Mouse (Mus musculus) limb, embryonic 14.5 days (tissue): ENCODE results near the gene Ppp1ca. TPM values are rescaled to one million over a fixed set of nuclear protein-coding genes. Genes with fewer than 3 reads are reported as not detected.

ENCODE experiments used
- ATAC-seq: fragments of 200-750 bp; cut with Nextera tagmentation; 2 replicates; pipeline ENCODE4 v1.8.0; 2017; ENCODE audit warnings: low read depth, moderate number of reproducible peaks, moderate TSS enrichment; ENCODE audit not compliant: low FRiP score
- DNase-seq: peaks from one replicate; pipeline ENCODE4 v3.0.0-alpha.2; 2015; ENCODE audit warnings: low spot score
- H3K27ac ChIP-seq: fragments of 300-500 bp; sonication (generic); replicated peaks from 2 replicates; pipeline ENCODE4 v1.5.1; 2014; ENCODE audit warnings: low read depth, mild to moderate bottlenecking, low read length, moderate library complexity, mixed read lengths
- H3K27me3 ChIP-seq: fragments of 300-500 bp; sonication (generic); 2 replicates; pipeline ENCODE4 v1.6.1; 2014; ENCODE audit warnings: low read length, mixed read lengths; ENCODE audit not compliant: control insufficient read depth, insufficient read depth
- H3K36me3 ChIP-seq: fragments of 300-500 bp; sonication (generic); 2 replicates; pipeline ENCODE4 v1.6.1; 2014; ENCODE audit warnings: mild to moderate bottlenecking, low read length, moderate library complexity, mixed read lengths; ENCODE audit not compliant: control insufficient read depth, insufficient read depth
- H3K4me1 ChIP-seq: fragments of 300-500 bp; sonication (generic); 2 replicates; pipeline ENCODE4 v1.6.1; 2014; ENCODE audit warnings: antibody characterized with exemption, low read length, mixed read lengths; ENCODE audit not compliant: control insufficient read depth, insufficient read depth
- H3K4me2 ChIP-seq: fragments of 300-500 bp; sonication (generic); replicated peaks from 2 replicates; pipeline ENCODE4 v1.6.1; 2014; ENCODE audit warnings: low read depth, mild to moderate bottlenecking, low read length, moderate library complexity; ENCODE audit not compliant: severe bottlenecking
- H3K4me3 ChIP-seq: fragments of 300-500 bp; sonication (generic); replicated peaks from 2 replicates; pipeline ENCODE4 v1.5.1; 2014; ENCODE audit warnings: low read length
- H3K9ac ChIP-seq: fragments of 300-500 bp; sonication (generic); 2 replicates; pipeline ENCODE4 v1.6.1; 2014; ENCODE audit warnings: mild to moderate bottlenecking, low read depth, low read length, moderate library complexity; ENCODE audit not compliant: severe bottlenecking
- H3K9me3 ChIP-seq: fragments of 300-500 bp; sonication (generic); 2 replicates; pipeline ENCODE4 v1.6.1; 2016; ENCODE audit warnings: low read length; ENCODE audit not compliant: control insufficient read depth
- POLR2A ChIP-seq: fragments of 200-500 bp; IDR thresholded peaks from 2 replicates; pipeline ENCODE4 v1.8.0; 2012; ENCODE audit warnings: inconsistent platforms, mild to moderate bottlenecking, moderate library complexity, borderline replicate concordance; ENCODE audit not compliant: insufficient read depth, insufficient read length; ENCODE audit errors: extremely low read depth
- WGBS: fragments of 180-500 bp; shearing (Covaris S2); extraction: QIAGEN DNeasy Blood & Tissue Kit; methylation state at CpG from one replicate; pipeline ENCODE4 v1.1.7; 2014; 5-methylcytosine and 5-hydroxymethylcytosine counted together
- polyA plus RNA-seq, 2 experiments: library from polyadenylated mRNA; depleted of rRNA in 1 of 2; stranded (reverse) in 1 of 2; unstranded in 1 of 2; fragments of >200 nt; fragmentation: Nextera tagmentation in 1 of 2; extraction: Ambion mirVana in 1 of 2; gene quantifications; 2 replicates each; pipeline versions ENCODE4 v1.2.1 to v1.2.3; 2012 to 2014

Ppp1ca gene
- polyA plus RNA-seq, 2 experiments: 490 to 794 TPM

- 94% methylated on average over 5 of the region's 5 CpGs for WGBS
Measured at GRCm38 (mm10) chr19:4151898-4152297, 40.0 kb upstream of the Ppp1ca start.

GRCm38 (mm10) chr19:4152445-4153231, 39.2 kb upstream of the Ppp1ca start:
- H3K4me3 ChIP-seq: no peak overlapping the region
- no peaks in the 10 kb centered on the region for H3K9me3 ChIP-seq
- WGBS: 90% methylated on average over 8 of the region's 8 CpGs
- H3K4me1 ChIP-seq: peaks cover 11% of the 10 kb centered on the region
- H3K9ac ChIP-seq: no peak overlapping the region
- peaks cover 51% of the 10 kb centered on the region for H3K36me3 ChIP-seq
- no peak for ATAC-seq
- no peak overlapping the region for H3K4me2 ChIP-seq
- no peak for TF ChIP-seq POLR2A
- DNase-seq: no peak
- no peak overlapping the region for H3K27ac ChIP-seq
- H3K27me3 ChIP-seq: no peaks in the 10 kb centered on the region

More at GRCm38 (mm10) chr19:4151898-4152297, 40.0 kb upstream of the Ppp1ca start:
- Histone ChIP-seq H3K4me3 (no peak overlapping the region), H3K4me2 (no peak overlapping the region), H3K4me1 (peaks cover 12% of the 10 kb centered on the region), H3K27me3 (no peaks in the 10 kb centered on the region), H3K27ac (no peak overlapping the region), H3K9me3 (no peaks in the 10 kb centered on the region), H3K9ac (no peak overlapping the region), H3K36me3 (peaks cover 44% of the 10 kb centered on the region)
- no peak for ATAC-seq
- DNase-seq: no peak
- TF ChIP-seq POLR2A: no peak

- H3K27me3 ChIP-seq: no peaks in the 10 kb centered on the region
- H3K4me1 ChIP-seq: peaks cover 9% of the 10 kb centered on the region
- H3K4me3 ChIP-seq: no peak within 1 kb of the TSS
- DNase-seq: no peak
- ATAC-seq: no peak
- WGBS: 80% methylated on average over 11 of the region's 11 CpGs
- no peak for TF ChIP-seq POLR2A
- no peak within 1 kb of the TSS for H3K27ac ChIP-seq
- H3K9me3 ChIP-seq: no peaks in the 10 kb centered on the region
- peaks cover 57% of the 10 kb centered on the region for H3K36me3 ChIP-seq
- no peak within 1 kb of the TSS for H3K9ac ChIP-seq
- H3K4me2 ChIP-seq: no peak within 1 kb of the TSS
Measured at GRCm38 (mm10) chr19:4153232-4153654, 38.6 kb upstream of the Ppp1ca start, which contains the start of gene Ptprcap. Gene Ptprcap (plus strand): TSS chr19:4153604.

GRCm38 (mm10) chr19:4154437-4155222, 37.2 kb upstream of the Ppp1ca start:
- H3K36me3 ChIP-seq: peaks cover 71% of the 10 kb centered on the region
- H3K27ac ChIP-seq: no peak overlapping the region
- no peak overlapping the region for H3K4me2 ChIP-seq
- ATAC-seq (no peak), DNase-seq (no peak)
- H3K9ac ChIP-seq: no peak overlapping the region
- no peaks in the 10 kb centered on the region for H3K27me3 ChIP-seq
- H3K4me1 ChIP-seq: peaks cover 1% of the 10 kb centered on the region; the same call in 1 of the 2 replicates
- 76% methylated on average over 13 of the region's 13 CpGs for WGBS
- no peaks in the 10 kb centered on the region for H3K9me3 ChIP-seq
- no peak overlapping the region for H3K4me3 ChIP-seq
- no peak for TF ChIP-seq POLR2A

GRCm38 (mm10) chr19:4155223-4156072, 36.4 kb upstream of the Ppp1ca start:
- TF ChIP-seq POLR2A: no peak
- Histone ChIP-seq H3K36me3 (peaks cover 68% of the 10 kb centered on the region), H3K4me3 (no peak overlapping the region), H3K4me1 (no peaks in the 10 kb centered on the region), H3K9me3 (no peaks in the 10 kb centered on the region), H3K4me2 (no peak overlapping the region), H3K9ac (no peak overlapping the region), H3K27me3 (no peaks in the 10 kb centered on the region), H3K27ac (no peak overlapping the region)
- DNase-seq: no peak
- no peak for ATAC-seq
- 77% methylated on average over 6 of the region's 6 CpGs for WGBS
